Mouse (Mus musculus) heart, postnatal 0 days (tissue): ENCODE data around the gene Uck2.

ENCODE experiments used
- CTCF ChIP-seq: IDR thresholded peaks from 2 replicates; pipeline ENCODE4 v1.5.1; 2016; ENCODE audit warnings: antibody characterized with exemption, control low read depth, low read depth
- EP300 ChIP-seq: IDR thresholded peaks from 2 replicates; pipeline ENCODE4 v1.6.1; 2016; ENCODE audit warnings: antibody characterized with exemption, low read depth

- no peak for TF ChIP-seq CTCF
- no peak for TF ChIP-seq EP300
These were observed 5.1 kb downstream of the Uck2 start for GRCm38 (mm10) chr1:167280061-167280460.
